Mouse (Mus musculus) gastrocnemius, postnatal 10 days (tissue): ENCODE data around the gene Tuba3b. TPM values are rescaled to one million over a fixed set of nuclear protein-coding genes. Genes with fewer than 3 reads are reported as not detected.

Source experiments
- DNase-seq: peaks from one replicate; pipeline ENCODE4 v3.0.0; 2021; ENCODE audit warnings: mixed read lengths
- total RNA-seq, 2 experiments: library from RNA; stranded (reverse); gene quantifications; 2 replicates each; pipeline ENCODE4 v1.2.3; 2021

The Tuba3b gene
- total RNA-seq, 2 experiments from 2014 or later: not detected

DNA sequence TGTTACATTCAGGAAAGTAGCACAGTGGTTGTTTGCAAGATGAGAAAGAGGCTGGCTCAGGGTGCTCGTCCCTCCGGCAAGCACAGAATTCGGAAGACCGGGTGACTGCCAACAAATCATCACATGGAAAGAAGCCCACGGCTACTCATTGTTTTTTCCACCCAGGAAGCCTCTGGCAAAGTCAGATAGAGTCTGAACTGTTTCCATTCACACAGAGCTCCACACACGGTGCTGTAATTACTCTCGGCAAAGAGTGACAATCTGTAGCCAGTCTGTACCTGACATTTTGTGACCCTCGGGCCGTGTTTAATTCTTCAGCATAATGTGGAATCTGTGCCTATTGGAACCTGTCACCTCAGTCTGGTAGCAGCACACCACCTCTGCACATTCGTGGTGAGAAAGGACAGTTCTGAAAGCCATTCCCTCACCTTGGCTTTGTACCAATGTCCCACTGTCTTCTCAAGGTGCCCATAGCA is 54.1 kb downstream of the Tuba3b start:
- no peak for DNase-seq

Other genes with a start within 250 kb of the Tuba3b start
- under 1 TPM; 0.23 to 0.29 TPM for gene Lmntd1, start 1.4 kb upstream of the Tuba3b start, total RNA-seq
- gene Rassf8, start 131.0 kb downstream of the Tuba3b start, total RNA-seq: 10 to 100 TPM; 40.7 to 41.6 TPM
- 10 to 100 TPM; 24.7 to 36.4 TPM for gene Bhlhe41, start 249.8 kb downstream of the Tuba3b start, total RNA-seq